Mouse (Mus musculus): ENCODE measurements at regions not wholly inside any gene's neighbourhood (a gene's known extent, or its start where the extent isn't known, plus 50 kb on each side); places are given as distances from the start of the nearest gene placed in this dataset.

DNA sequence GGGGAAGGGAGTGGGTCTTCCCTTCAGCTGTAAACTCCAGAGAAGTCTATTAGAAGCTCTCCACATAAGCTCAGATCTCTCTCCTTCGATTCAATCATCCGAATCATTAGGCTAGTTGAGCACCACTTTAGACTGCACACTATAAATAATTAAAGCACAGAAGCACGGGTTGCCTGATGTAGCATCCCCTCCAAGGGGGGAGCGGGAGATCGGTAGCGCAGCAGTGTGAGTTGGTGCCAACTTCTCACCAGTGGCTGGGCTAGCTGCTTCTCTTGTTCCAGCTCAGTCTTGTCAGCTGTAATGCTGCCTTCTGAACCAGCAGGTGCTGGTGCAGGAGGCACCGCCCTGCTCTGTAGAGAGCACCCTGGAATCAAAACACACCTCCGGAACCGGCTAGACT, 78.6 kb downstream of the A830031A19Rik start:
- ATAC-seq (replicated peaks; ENCODE audit: poor library complexity), result no peak

DNA sequence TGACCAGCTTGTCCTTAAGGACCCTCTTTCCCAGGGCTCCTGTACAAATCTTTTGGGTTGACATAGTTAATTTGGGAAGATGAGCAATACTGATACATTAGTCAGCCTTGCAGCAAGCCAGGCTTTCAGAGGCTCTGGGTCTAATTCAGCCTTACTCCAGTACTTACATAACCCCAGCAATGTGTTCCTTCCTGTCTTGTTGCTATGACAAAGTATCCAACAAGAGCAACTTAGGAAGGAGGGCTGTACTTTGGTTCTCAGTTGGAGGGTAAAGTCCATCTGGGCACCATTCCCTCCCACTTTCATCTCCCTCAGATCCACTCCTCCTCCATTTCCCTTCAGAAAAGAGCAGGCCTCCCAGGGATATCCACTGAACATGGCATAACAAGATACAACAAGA, 80.7 kb downstream of the A830031A19Rik start:
- no peak for ATAC-seq (replicated peaks; ENCODE audit: poor library complexity)

DNA sequence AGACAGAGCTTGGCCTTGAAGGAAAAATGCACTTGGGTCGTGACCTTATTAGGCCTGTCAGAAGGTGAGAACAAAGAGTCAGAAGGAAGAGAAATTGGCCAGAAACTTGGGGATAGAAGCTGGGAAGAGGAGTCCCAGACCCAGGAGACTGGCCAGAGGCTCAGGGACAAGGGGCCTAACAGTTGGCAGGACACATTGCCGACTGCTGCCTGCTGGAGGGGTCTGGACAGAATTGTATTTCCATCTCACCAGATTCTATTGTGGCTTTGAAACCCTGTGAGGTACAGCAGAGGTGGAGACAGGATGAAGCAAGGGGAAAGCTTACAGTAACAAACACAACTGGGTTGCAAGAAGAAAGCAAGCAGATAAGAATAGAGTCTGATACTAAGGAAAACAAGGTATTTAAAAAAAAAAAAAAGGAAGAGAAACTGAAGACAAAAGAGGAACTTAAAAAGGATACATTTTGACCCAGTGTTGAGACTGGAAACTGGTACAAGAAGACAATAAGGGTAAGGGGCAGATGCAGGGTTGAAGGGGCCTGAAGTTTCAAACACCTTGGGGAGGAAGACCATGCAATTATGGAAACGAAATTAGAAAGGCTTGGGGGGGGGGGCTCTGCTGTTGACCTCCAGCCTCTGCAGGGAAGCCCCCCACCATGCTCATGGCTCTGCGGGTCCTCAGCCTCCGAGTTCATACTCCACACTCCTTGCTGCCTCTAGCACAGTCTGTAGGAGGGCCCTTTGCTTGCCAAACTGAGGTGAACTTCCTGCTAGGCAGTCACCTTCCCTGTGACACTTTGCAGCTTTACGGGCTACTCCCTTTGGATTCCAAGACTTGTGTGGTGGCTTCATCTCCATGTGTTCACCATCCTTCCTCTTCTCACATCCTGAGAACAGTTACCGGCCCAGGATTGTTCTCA, 87.1 kb downstream of the A830031A19Rik start:
- ATAC-seq (replicated peaks; ENCODE audit: poor library complexity), result peak; percentile 77

DNA sequence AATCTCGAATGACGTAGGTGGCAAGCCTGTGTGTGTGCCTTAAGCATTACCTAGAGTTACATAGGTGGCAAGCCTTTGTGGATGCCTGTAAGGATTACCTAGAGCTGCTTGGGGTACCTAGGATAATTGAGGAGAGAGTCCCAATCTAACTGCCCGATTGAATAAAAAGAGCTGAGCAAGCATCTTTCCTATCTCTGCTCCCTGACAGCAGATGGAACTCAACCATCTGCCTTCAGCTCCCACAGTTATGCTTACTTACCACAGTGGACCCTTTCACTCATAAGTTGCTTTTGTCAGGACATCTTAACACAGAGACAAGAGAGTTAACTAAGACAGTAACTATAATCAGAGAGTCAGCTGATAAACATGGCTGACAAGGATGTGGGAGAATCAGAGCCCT, 89.6 kb downstream of the A830031A19Rik start:
- no peak for ATAC-seq (replicated peaks; ENCODE audit: poor library complexity)

DNA sequence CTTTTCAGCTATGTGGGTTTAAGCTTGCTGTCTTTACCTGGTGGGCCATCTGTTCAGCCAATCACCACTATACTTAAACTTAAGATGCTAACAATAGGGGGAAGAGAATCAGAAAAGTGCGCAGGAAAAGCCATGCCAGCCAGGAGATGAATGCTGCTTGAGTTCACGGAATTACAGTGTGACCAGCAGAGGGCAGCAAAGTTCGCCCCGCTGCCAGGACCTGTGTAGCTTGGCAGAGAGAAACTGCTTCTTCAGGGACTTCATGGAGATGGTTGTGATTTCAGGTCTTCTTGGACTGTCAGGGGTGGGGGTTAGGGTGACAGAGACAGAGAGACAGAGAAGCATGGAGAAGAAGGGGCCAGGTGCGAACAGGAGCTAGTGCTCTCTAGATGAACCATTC, 84.3 kb upstream of the Papolg start:
- ATAC-seq (replicated peaks; ENCODE audit: poor library complexity), result peak; percentile 85

DNA sequence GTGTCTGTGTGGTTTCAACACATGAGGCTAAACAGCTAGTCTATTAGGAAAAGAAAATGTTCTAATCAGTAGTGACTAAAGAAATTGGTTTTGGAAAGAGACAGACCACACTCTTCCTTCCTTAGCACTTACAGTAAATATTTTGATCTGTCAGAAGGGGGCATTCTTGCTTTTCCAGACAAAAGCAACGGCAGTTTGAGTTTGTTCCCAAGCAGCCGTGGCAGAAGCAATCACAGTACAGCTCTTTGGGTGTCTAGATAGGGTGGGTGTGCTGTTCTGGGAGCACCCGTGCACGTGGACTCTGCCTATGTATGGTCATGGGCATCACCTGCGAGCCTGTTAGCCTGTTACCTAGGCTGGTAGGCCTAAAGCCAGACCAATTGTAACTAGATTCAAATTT, 83.2 kb upstream of the Papolg start:
- ATAC-seq (replicated peaks; ENCODE audit: poor library complexity), result no peak

DNA sequence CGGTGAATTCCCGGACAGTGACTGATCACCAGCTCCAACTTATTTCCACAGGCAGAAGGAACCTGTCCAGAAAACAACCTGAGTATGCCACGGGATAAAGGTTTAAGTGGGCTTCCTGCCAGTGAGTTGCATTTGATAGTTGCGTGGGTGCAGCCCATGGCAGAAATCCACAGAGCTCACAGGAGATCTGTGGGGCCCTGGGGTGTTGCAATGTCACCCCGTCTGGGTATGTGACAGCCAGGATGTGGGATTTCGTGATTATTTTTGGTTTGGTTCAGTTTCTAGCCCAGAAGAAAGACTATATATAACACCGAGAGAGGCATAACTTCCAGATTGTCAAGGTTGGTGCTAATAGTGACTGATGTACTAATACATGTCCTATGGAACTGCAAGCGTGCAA, 82.0 kb upstream of the Papolg start:
- peak; percentile 82 for ATAC-seq (replicated peaks; ENCODE audit: poor library complexity)

DNA sequence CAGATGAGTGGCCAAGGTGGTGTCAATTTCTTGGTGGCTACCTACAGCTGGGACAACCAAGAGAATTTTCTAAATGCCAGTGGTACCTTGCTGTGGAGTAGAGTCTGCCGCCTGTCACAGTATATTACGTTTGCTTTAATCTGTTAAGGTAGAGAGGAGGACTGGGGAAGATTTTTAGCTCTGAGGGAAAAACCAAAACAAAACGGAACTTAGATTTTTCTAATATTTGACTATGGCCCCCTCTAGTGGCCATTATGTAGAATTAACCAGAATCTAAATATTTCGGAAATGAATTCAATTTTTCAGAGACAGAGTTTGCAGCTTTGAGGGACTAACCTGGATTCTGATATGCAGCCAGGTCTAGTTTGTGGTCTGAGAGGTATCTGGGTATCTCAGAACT, 59.3 kb upstream of the Papolg start:
- peak; percentile 66 for ATAC-seq (replicated peaks; ENCODE audit: poor library complexity)

DNA sequence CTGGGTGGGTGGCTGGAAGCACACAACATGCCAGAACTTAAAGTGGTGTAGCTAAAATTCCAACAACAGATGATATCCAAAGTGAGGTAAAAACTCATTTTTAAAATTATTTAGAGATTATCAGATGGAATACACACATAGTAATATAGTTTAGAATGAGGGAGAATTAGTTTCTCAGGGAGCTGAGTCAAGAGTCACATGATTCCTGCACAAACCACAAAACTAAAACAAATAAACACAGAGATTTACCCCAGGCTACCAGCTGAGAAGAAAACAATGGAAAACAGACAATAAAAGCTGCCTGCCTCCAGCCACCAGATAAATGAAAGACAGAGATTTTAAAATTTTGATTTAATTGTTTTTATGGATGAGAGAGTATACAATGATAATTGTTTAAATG, 50.9 kb upstream of the Papolg start:
- ATAC-seq (replicated peaks; ENCODE audit: poor library complexity), result no peak

Measured in megakaryocyte progenitor cell, adult 5-6 weeks (primary cell).